Mouse (Mus musculus) left cerebral cortex, postnatal 14 days (tissue): ENCODE data around the gene Zmynd8. TPM values are rescaled to one million over a fixed set of nuclear protein-coding genes. Genes with fewer than 3 reads are reported as not detected.
A peak's percentile ranks its signal among the peaks of the same experiment; 100 is the strongest.

Experiments
- DNase-seq, 2 experiments: peaks; one replicate each; pipeline ENCODE4 v3.0.0; 2021 to 2022; ENCODE audit warnings: low spot score in 2 of 2, mixed read lengths in 1 of 2
- intact Hi-C: fragments of 180-260 bp; cut with DNase I; formaldehyde crosslinking; loops from one replicate; pipeline ENCODE4 v1.15.1; 2025
- total RNA-seq, 2 experiments: library from RNA; stranded (reverse); gene quantifications; 2 replicates each; pipeline ENCODE4 v1.2.3; 2021

Zmynd8 gene
- total RNA-seq, 2 experiments from 2014 or later, result 130 to 171 TPM

DNA sequence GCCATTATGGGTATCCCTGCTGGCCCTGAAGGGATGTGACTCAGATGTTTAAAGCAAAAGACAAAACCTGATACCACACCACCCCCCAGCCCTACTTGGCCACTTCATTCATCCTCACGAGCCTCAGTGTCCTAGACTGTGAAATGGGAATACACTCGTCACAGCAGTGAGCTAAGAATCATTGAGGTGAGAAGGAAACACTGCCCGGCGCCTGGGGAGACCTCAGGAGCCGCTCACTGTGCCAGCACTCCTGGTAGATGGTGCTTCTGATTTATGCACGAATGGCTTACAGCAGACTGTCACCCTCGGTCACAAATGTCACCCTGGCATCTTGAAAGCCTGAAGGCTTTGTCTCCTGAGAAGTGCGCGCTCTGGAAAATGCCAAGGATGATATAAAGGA, 31.3 kb downstream of the Zmynd8 start:
- no peak for DNase-seq

GRCm38 (mm10) chr2:165866951-165867387, 31.8 kb downstream of the Zmynd8 start:
- intact Hi-C loops, result no loop called here

More for the DNA sequence above, 31.3 kb downstream of the Zmynd8 start:
- intact Hi-C loops, result no loop called here

GRCm38 (mm10) chr2:165866412-165866811, 32.4 kb downstream of the Zmynd8 start:
- no peak for DNase-seq
- intact Hi-C loops, result no loop called here

More at GRCm38 (mm10) chr2:165866951-165867387, 31.8 kb downstream of the Zmynd8 start:
- DNase-seq, result peak in 1 of 2 experiments; percentile 28

DNA sequence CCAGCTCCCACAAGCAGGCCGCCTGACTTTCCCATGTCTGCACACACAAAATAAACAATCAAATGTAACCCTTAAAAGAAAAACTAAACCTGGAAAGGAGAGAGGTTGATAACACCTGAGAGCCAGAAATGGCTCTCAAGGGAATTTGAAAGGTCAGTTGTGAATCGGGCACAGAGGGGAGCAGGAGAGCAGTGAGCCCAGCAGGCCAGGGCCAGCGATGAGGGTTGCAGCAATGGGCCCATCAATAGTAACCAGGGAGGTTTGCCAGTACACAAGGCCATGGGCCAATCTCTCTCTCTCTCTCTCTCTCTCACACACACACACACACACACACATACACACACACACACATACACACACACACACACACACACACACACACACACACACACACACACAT, 34.0 kb downstream of the Zmynd8 start:
- no peak for DNase-seq
- intact Hi-C loops, result no loop called here

DNA sequence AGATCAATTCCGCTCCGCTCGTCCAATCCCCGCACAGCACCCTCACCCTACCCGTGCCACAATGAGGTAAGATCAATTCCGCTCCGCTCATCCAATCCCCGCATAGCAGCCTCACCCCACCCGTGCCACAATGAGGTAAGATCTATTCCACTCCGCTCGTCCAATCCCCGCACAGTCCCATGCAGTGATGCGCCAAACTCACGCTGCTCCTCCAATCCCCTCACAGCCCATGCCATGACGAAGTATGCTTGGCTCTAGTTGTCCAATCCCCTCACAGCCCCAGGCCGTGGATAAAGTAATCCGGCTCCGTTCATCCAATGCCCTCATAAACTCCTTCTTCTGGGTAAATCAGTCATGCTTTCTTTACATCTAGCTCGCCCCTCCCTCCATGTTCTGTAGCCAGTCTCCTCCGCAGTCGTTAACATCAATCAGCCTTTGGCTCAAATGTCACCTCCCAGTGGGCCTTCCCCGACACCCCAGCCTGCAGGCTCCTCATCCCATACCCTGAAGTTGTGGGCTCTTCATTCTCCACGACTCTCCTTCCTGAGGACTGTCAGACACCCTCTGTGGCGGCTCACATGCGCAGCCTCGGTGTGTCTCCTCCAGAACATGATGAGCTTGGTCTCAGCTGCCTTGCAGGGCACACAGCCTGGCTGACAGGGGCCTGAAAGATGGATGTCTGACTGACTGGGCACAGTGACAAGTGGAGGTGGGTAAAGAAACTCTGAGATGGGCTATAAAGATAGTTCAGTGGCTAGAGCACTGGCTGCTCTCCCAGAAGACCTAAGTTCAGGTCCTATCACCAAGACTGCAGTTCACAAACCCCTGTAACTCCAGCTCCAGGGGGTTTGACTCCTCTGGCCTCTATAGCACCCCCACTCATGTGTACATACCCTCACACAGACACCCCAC, 36.9 kb downstream of the Zmynd8 start:
- no peak for DNase-seq
- intact Hi-C loops, result no loop called here

DNA sequence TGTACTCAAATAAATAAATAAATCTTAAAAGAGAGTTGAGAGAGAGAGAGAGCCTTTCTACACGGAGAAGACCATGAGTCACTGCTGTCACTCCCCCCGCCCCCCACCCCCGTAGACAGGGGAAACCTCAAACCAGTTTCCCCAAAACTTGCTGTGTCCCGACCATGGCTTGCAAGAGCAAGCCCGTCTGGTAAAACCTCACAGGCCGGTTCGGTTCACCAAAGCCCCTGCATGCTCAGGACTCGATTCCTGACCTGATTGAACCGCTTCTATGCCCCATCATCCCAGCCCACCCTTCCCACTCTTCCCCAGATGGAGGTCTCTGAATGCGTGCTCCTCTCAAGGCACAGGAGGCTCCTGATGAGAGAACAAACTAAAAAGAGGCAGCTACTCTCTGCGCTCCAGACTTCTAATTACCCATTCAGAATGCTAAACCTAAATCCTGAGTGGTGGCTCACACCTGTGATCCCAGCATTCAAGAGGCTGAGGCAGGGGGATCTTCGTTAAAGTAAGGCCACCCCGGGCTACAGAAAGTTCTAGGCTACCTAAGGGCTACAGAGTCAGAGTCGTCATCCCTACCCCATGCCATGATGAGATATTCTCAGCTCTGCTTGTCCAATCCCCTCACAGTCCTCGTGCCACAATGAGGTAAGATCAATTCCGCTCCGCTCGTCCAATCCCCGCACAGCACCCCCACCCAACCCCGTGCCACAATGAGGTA, 37.7 kb downstream of the Zmynd8 start:
- no peak for DNase-seq
- intact Hi-C loops, result no loop called here

- intact Hi-C loops, result no loop called here
Measured at GRCm38 (mm10) chr2:165860447-165860846, 38.4 kb downstream of the Zmynd8 start.

DNA sequence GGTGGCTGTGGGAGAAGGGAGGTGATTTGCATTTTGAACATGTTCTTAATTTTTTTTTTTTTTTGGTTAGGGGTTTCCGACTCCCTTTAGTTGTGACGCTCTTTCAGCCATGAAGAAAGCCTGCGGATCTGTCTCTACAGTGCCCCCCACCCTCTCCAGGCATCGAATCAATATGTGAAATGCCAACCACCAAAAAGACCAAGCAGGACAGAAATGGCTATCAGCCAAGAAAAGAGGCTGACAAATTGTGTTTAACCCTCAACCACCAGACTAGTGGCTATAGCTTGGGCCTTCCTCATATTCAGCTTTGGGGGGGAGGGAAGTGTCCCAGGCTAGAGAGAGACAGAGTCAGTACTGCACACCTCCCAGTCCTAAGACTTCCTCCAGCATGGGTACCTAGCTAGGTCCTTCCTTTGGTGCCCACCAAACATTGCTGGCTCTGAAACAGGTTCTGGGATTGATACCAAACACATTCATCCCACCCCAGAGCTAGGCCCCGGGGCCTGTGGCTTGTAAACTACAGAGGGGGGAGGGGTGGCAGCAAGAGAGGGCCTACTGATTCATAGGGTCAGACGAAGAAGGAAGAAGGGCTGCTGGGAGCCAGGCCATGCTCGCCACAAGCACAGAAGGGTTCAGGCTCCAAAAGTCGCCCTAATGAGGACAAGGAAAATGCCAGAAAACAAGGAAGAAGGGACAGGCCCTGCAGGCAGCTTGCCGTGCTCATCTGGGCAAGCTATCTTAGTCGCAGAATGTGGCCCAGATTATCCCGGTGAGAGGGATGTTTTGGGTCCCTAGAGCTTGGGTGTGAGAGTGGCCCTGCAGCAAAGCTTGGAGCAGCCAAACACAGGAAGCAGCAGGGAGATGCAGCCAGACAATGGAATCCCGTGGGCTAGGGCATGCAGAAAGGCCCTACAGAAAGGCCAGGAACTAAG, 40.1 kb downstream of the Zmynd8 start:
- DNase-seq, result peak in 1 of 2 experiments; percentile 39
- intact Hi-C loops, result loop anchor here (2.0 kb wide), 1 partner anchor 16 kb away; no protein-coding TSS in a partner anchor

More at GRCm38 (mm10) chr2:165860447-165860846, 38.4 kb downstream of the Zmynd8 start:
- no peak for DNase-seq

DNA sequence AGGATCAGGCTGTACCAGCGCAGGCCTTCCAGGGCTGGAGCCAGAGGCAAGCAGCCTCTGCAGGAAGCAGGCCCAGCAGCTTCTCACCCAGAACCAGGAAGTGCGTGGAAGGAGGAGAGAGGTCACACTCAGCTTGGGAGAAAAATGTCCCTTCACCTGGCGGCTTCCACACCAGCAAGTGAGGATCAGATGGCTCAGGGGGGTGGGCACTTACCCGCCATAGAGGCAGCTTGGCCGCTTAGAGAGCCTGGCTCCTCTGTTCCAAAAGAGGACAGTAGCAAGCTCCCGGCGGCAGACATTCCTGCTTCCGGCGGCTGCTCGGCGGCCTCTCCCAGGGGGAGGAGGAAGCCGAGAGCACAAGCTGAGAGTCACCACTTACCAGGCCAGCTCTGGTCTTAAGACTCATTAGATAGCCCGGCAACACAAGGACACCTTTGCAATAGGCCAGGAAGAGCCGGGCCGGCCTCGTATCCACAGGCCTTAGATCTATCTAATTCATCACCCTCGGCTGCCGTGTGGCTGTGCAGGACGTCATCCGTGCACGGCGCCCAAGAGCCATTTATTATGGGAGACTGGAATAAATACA, 40.9 kb downstream of the Zmynd8 start:
- DNase-seq, result peak in 1 of 2 experiments; percentile 44

DNA sequence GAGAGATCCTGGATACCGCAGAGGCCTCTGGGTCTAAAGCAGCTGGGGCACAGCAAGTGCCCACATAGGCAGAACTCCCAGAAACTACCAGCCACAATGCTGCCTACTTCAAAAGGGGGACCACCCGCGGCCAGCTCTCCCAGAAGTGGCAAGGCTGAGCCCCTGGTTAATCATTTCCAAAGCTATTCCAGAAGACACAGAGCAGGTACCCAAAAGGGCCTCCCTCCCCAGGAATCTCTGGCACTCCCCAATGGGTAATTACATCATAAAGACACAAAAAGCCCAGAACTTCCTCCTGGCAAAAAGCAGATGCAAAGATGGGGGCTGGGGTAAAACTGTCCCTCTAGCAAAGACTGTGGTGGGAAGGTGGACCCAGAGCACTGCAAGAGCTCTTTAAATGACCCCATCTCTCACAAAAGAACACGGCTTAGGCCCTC, 41.4 kb downstream of the Zmynd8 start:
- intact Hi-C loops, result no loop called here
- DNase-seq, result no peak

More for the DNA sequence above, 40.9 kb downstream of the Zmynd8 start:
- intact Hi-C loops, result loop anchor here (2.0 kb wide), 1 partner anchor 17 kb away; no protein-coding TSS in a partner anchor

DNA sequence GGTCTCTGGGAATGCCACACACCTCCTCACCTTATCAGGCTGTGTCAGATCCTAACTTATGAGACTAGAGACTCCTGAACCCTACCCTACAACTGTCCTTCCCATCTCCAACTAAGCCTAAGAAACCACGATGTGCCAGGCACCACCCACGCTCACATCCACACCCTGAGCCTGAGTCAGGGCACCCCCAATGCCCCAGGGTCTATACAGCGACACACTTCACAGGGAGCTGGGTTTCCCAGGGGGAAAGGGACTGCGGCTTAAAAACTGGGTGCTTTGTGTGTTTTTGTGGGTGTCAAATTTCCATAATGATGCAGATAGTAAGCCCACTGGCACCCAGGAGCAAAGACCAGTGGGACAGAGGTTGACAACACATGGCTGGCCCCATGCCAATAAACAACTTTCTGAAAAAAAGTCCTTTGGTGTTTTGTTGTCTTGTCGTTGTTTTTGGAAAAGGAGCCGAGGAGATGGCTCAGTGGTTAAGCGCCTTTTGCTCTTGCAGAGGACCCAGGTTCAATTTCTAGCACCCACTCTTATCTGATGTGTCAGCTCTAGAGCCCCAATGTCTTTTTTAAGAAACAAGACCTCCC, 42.1 kb downstream of the Zmynd8 start:
- intact Hi-C loops, result no loop called here
- DNase-seq, result no peak

- peak; percentile 66 to 84 for DNase-seq
- intact Hi-C loops, result no loop called here
Measured at GRCm38 (mm10) chr2:165855641-165856301, 43.0 kb downstream of the Zmynd8 start.

DNA sequence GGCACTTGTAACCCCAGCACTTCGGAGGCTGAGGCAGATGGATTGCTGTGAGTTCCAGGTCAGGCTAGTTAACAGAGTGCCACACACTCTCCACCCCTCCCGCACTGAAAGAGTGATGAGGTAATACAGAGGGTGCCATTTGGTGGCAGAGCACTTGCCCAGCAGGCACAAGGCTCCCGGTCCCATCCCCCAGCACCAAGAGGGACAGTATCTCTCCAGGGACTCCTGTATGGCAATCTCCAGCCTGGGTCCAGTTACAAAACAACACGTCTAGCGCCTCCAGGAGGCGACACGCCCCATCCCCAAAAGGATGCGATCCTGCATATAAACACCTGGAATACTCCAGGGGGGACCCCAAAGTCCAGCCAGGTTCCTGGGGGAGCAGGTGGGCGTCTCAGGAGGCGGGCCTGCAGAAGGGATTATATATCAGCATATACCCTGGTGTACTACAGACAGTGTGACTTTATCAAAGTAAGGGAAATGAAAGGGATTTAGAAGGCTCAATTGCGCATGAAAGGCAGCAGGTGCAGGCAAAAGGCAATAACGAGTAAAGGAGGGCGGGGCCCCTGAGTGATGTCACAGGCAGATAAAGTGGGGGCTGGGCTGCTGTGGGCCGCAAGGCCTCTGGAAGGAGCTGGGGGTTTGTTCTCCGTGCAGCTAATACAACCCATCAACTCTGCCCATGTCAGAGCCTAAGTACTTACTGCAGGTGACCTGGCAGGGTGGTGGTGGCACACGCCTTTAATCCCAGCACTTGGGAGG, 44.4 kb downstream of the Zmynd8 start:
- intact Hi-C loops, result no loop called here
- DNase-seq, result no peak

- no peak for DNase-seq
- intact Hi-C loops, result no loop called here
Measured at GRCm38 (mm10) chr2:165852896-165853633, 45.8 kb downstream of the Zmynd8 start.

DNA sequence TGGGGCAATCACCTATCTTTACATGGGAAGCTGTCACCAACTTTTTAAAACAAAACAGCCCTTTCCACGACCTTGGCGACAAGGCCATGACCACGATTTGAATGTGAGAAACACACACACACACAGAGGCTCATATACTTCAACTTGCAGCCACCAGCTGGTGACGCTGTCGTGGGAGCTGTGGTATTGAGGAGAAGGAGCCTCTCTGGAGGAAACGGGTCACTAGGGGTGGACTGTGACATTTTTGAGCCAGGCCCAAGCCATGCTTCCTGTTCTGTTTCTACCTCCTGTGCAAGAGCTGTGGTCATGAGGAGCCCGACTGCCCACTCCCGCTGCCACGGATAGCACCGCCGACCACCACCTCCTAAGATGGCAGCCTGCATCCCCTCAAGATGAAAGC, 46.4 kb downstream of the Zmynd8 start:
- intact Hi-C loops, result no loop called here
- no peak for DNase-seq

- intact Hi-C loops, result no loop called here
- no peak for DNase-seq
Measured at GRCm38 (mm10) chr2:165851811-165852415, 46.9 kb downstream of the Zmynd8 start.
